Mouse (Mus musculus) midbrain, postnatal 0 days (tissue): ENCODE results near the gene Apmap. TPM values are rescaled to one million over a fixed set of nuclear protein-coding genes. Genes with fewer than 3 reads are reported as not detected.

Source experiments
- ATAC-seq: fragments of 200-750 bp; cut with Nextera tagmentation; 2 replicates; pipeline ENCODE4 v1.8.0; 2017; ENCODE audit warnings: moderate number of reproducible peaks, mild to moderate bottlenecking, moderate TSS enrichment, moderate library complexity; ENCODE audit not compliant: low FRiP score
- DNase-seq: peaks from one replicate; pipeline ENCODE4 v3.0.0-alpha.2; 2015; ENCODE audit warnings: low spot score
- H3K27ac ChIP-seq: fragments of 300-500 bp; sonication (generic); 2 replicates; pipeline ENCODE4 v1.5.1; 2014; ENCODE audit warnings: low read depth, mild to moderate bottlenecking, low read length, mixed read lengths
- H3K27me3 ChIP-seq: fragments of 300-500 bp; sonication (generic); 2 replicates; pipeline ENCODE4 v1.6.1; 2014; ENCODE audit warnings: low read length, control low read depth, mixed read lengths; ENCODE audit not compliant: insufficient read depth
- H3K36me3 ChIP-seq: fragments of 300-500 bp; sonication (generic); 2 replicates; pipeline ENCODE4 v1.6.1; 2014; ENCODE audit warnings: low read length, control low read depth, mixed read lengths; ENCODE audit not compliant: insufficient read depth
- H3K4me1 ChIP-seq: fragments of 300-500 bp; sonication (generic); 2 replicates; pipeline ENCODE4 v1.6.1; 2014; ENCODE audit warnings: mild to moderate bottlenecking, control low read depth, antibody characterized with exemption, low read length, mixed read lengths; ENCODE audit not compliant: insufficient read depth
- H3K4me2 ChIP-seq: fragments of 300-500 bp; sonication (generic); 2 replicates; pipeline ENCODE4 v1.6.1; 2014; ENCODE audit warnings: low read depth, mild to moderate bottlenecking, low read length, mixed read lengths; ENCODE audit not compliant: poor library complexity, severe bottlenecking
- H3K4me3 ChIP-seq: fragments of 300-500 bp; sonication (generic); 2 replicates; pipeline ENCODE4 v1.5.1; 2014; ENCODE audit warnings: low read depth, mild to moderate bottlenecking, low read length, moderate library complexity
- H3K9ac ChIP-seq: fragments of 300-500 bp; sonication (generic); replicated peaks from 2 replicates; pipeline ENCODE4 v1.6.1; 2014; ENCODE audit warnings: mild to moderate bottlenecking, low read length, moderate library complexity, mixed read lengths; ENCODE audit not compliant: poor library complexity, severe bottlenecking
- H3K9me3 ChIP-seq: fragments of 300-500 bp; sonication (generic); 2 replicates; pipeline ENCODE4 v1.6.1; 2016; ENCODE audit warnings: low read length, control low read depth
- CTCF ChIP-seq: IDR thresholded peaks from 2 replicates; pipeline ENCODE4 v1.5.1; 2016; ENCODE audit warnings: antibody characterized with exemption, mild to moderate bottlenecking
- WGBS: fragments of 180-500 bp; shearing (Covaris S2); extraction: QIAGEN DNeasy Blood & Tissue Kit; methylation state at CpG from one replicate; pipeline ENCODE4 v1.1.7; 2014; 5-methylcytosine and 5-hydroxymethylcytosine counted together
- polyA plus RNA-seq: library from polyadenylated mRNA; unstranded; fragments of >200 nt; fragmentation: Nextera tagmentation; extraction: Ambion mirVana; gene quantifications from 2 replicates; pipeline ENCODE4 v1.2.1, GENCODE M21; 2015
- total RNA-seq: library from RNA; depleted of rRNA; stranded (reverse); fragments of >200 nt; gene quantifications from 2 replicates; pipeline ENCODE4 v1.2.3, GENCODE M21; 2014

Apmap gene
- total and polyA plus RNA-seq, 2 experiments from 2014 or later = 33.1 to 50.3 TPM

DNA sequence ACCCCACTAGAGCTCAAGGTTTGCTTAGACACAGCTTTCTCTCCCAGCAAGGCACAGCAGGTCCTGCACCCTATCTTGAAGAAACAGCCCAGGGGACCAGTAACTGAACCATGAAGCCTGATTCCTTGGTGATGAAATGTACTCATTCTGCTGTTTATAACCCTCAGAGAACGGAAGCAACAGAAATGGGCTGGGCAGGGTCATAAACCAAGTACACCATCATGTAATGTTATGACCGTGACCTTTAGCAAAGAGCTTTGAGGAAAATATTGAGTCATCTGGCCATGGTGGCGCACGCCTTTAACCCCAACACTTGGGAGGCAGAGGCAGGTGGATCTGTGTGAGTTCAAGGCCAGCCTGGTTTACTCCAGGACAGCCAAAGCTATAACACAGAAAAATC, 36.9 kb upstream of the Apmap start:
- DNase-seq = no peak
- Histone ChIP-seq H3K9ac (no peak overlapping the region), H3K27ac (no peak overlapping the region), H3K4me1 (0 out of 2 replicates have a peak, but pooled peaks cover 4% of the 10 kb centered on the region), H3K4me2 (no peak overlapping the region), H3K36me3 (no peaks in the 10 kb centered on the region), H3K9me3 (no peaks in the 10 kb centered on the region), H3K27me3 (no peaks in the 10 kb centered on the region), H3K4me3 (no peak overlapping the region)
- WGBS = 97% methylated on average over 4 of the region's 4 CpGs
- ATAC-seq = no peak
- TF ChIP-seq CTCF = no peak

DNA sequence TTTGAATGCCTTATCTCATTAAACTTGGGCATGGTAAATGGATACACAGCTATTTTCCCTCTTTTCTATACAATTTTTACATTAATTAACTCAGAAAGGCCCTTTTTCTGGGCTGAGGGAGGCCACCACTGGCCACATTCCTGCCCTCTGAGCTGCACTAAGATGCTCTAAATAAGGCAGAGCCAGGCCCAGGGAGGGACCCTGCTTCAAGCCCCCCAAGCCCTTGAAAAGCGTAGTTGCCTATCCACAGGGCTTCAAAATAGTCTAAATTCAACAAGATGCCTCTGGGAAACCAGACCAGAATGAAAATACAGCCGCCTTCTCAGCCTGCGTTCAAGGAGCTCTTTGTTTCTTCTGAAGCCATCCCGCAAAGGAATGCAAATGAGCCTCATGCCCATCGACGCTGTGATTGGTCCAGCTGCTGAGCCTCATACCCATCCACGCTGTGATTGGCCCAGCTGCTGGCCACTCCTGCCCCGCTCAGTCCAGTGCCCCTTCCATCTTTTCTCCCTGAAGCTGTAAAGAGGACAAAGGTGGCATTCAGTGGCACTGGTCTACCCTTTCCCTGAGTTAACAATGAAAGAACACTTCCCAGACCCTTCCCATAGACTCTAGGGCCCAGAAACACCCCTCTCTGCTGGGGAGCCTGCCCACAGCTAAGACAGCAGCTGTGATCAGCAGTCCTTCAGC, 35.5 kb upstream of the Apmap start:
- no peaks in the 10 kb centered on the region for H3K36me3 ChIP-seq
- no peak overlapping the region for H3K9ac ChIP-seq
- ATAC-seq = peak; percentile 100
- H3K9me3 ChIP-seq = no peaks in the 10 kb centered on the region
- 0 out of 2 replicates have a peak overlapping the region, but pooled peaks have one; percentile 16 for H3K4me2 ChIP-seq
- WGBS = 36% methylated on average over 8 of the region's 8 CpGs
- H3K27me3 ChIP-seq = no peaks in the 10 kb centered on the region
- peak; percentile 95 for DNase-seq
- 0 out of 2 replicates have a peak, but pooled peaks cover 4% of the 10 kb centered on the region for H3K4me1 ChIP-seq
- no peak for TF ChIP-seq CTCF
- H3K27ac ChIP-seq = peak overlapping the region; percentile 83
- no peak overlapping the region for H3K4me3 ChIP-seq

DNA sequence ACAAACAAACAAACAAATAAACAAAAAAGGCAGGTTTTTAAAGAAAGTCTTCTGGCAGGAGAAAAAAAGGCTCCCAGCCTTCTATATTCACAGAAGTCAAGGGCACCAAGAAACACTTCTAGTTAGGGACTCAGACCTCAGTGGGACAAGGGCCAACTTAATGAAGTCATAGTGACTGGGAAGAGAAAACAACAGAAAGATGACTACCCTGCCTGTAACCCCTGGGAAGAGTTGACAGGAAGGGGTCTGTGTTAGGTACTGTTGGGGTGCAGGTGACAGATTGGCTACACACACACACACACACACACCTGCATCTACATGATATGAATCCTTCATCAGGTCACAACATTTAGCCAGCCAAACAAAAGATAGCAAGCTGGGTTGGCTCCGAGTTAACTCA, 34.8 kb upstream of the Apmap start:
- ATAC-seq = no peak
- TF ChIP-seq CTCF = no peak
- no peaks in the 10 kb centered on the region for H3K36me3 ChIP-seq
- no peak overlapping the region for H3K9ac ChIP-seq
- no peak for DNase-seq
- no peaks in the 10 kb centered on the region for H3K27me3 ChIP-seq
- no peak overlapping the region for H3K4me2 ChIP-seq
- no peaks in the 10 kb centered on the region for H3K9me3 ChIP-seq
- no peak overlapping the region for H3K4me3 ChIP-seq
- H3K27ac ChIP-seq = peak overlapping the region; percentile 83
- no peaks in the 10 kb centered on the region for H3K4me1 ChIP-seq
- 77% methylated on average over 1 of the region's 1 CpGs for WGBS

DNA sequence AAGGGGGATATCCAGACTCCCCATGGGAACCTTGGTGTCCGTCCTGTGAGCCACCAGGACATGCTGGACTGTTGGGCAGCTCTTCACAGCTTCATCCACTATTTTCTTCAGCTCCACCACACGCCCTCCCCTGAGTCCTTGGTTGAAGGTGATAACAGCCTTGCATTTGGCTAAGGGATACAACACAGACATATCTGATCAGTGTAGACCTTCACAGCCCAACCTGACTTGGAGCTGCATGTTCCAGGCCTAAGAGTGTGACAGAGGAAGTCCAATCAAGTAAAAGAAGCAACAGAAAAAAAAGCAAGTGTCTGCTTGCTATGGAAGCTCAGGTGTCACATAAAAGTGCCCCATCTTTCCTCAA, 30.0 kb upstream of the Apmap start:
- no peaks in the 10 kb centered on the region for H3K27me3 ChIP-seq
- H3K4me2 ChIP-seq = no peak overlapping the region
- H3K36me3 ChIP-seq = no peaks in the 10 kb centered on the region
- H3K9ac ChIP-seq = no peak overlapping the region
- peak overlapping the region; percentile 47; the same call in 1 of the 2 replicates for H3K27ac ChIP-seq
- DNase-seq (no peak), ATAC-seq (no peak)
- no peak overlapping the region for H3K4me3 ChIP-seq
- H3K4me1 ChIP-seq = no peaks in the 10 kb centered on the region
- 23% methylated on average over 2 of the region's 2 CpGs for WGBS
- no peaks in the 10 kb centered on the region for H3K9me3 ChIP-seq
- TF ChIP-seq CTCF = no peak

DNA sequence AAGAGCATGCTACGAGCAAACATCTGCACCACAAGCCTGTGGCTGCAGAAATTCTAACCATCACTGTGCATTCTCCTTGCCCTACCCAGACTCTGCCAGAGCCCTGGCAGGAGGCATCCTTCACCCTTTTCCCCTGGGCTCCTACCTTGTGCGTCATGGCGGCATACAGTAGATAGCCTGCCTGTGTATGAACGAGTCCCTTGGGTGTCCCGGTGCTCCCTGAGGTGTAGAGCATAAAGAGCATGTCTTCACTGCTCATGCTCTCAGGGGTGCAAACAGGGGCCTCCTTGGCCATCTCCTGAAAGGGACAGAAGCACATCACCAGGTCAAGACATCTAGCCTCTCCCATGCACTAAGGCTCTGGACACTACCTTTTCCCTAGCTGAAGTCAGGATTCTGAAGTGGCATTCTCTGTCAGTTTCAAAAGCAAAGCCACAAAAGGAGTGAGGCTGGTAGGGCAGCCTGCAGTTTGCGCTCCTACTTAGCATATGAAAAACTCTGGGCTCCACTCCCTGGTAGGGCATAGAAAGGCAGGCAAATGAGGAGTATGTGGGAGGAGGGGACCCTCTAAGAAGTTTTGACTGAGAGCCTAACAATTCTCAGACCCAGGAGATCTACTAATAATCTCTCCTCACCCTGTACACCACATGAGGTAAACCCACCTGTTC, 29.5 kb upstream of the Apmap start:
- ATAC-seq (no peak), DNase-seq (no peak)
- H3K27ac ChIP-seq = peak overlapping the region; percentile 47
- no peaks in the 10 kb centered on the region for H3K27me3 ChIP-seq
- no peak overlapping the region for H3K4me3 ChIP-seq
- H3K4me2 ChIP-seq = no peak overlapping the region
- no peak overlapping the region for H3K9ac ChIP-seq
- TF ChIP-seq CTCF = no peak
- H3K9me3 ChIP-seq = no peaks in the 10 kb centered on the region
- H3K36me3 ChIP-seq = no peaks in the 10 kb centered on the region
- H3K4me1 ChIP-seq = no peaks in the 10 kb centered on the region
- 34% methylated on average over 6 of the region's 6 CpGs for WGBS

DNA sequence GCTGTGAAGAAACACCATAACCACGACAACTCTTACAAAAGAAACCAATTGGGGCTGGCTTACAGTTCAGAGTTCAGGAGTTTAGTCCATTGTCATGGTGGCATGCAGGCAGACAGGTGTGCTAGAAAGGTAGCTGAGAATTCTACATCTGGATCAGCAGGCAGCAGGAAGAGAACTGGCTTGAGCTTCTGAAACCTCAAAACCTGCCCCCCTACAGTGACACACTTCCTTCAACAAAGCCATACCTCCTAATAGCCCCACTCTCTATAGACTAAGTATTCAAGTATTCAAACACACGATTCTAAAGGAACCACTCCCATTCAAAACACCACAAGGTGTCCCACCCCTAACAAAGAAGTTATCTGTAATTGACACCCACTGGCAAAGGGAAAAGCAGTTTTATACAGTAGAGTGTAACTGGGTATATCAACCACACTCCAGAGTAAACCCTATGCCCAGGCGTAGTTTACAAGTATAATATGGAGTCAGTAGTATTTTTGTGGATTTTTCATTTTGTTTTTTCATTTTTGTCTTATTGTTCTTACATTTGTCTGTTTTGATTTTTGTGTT, 27.6 kb upstream of the Apmap start:
- no peaks in the 10 kb centered on the region for H3K9me3 ChIP-seq
- no peak for ATAC-seq
- H3K4me3 ChIP-seq = no peak overlapping the region
- 78% methylated on average over 3 of the region's 3 CpGs for WGBS
- no peak overlapping the region for H3K4me2 ChIP-seq
- no peak for TF ChIP-seq CTCF
- no peak for DNase-seq
- no peak overlapping the region for H3K27ac ChIP-seq
- H3K36me3 ChIP-seq = no peaks in the 10 kb centered on the region
- no peaks in the 10 kb centered on the region for H3K4me1 ChIP-seq
- no peak overlapping the region for H3K9ac ChIP-seq
- H3K27me3 ChIP-seq = no peaks in the 10 kb centered on the region
